Mouse (Mus musculus) megakaryocyte-erythroid progenitor cell, adult 5-6 weeks (primary cell): ENCODE results near the gene Slc7a6os. TPM values are rescaled to one million over a fixed set of nuclear protein-coding genes. Genes with fewer than 3 reads are reported as not detected.
A peak's percentile ranks its signal among the peaks of the same experiment; 100 is the strongest.

ENCODE experiments used
- ATAC-seq: replicated peaks from 2 replicates; pipeline ENCODE4 v1.8.0; 2016; ENCODE audit warnings: mild to moderate bottlenecking, inconsistent platforms; ENCODE audit not compliant: severe bottlenecking, poor library complexity, low FRiP score, low TSS enrichment
- total RNA-seq, 2 experiments: library from RNA; stranded (forward) in 1 of 2; stranded (reverse) in 1 of 2; fragments of 200-1000, 215-1000 nt in 1 of 2; fragments of >200 nt in 1 of 2; fragmentation: Nextera tagmentation in 1 of 2; gene quantifications; 2 replicates each; pipeline ENCODE4 v1.2.3; 2014 to 2017

Slc7a6os gene
- total RNA-seq, 2 experiments from 2014 or later = 47.9 to 58.1 TPM

GRCm38 (mm10) chr8:106185628-106186270 is 25.0 kb downstream of the Slc7a6os start:
- ATAC-seq = no peak

DNA sequence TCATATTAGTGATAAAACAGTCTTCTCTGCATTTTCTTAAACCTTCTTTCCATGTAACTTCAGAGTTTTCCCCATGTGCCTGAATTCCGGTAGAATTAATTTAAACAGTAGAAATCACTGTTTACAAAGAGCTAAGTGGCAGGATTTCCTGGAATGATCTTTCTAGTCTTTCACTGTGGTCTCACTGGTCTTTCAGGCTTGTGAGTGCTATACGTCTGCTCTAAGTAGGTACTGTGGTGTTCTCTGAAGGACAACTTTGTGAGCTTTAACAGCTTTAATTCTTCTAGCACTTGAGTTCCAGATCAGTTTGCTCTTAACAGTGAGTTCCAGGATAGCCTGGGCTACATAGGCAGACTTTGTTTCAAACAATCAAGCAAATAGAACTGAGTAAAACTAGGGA is 32.3 kb downstream of the Slc7a6os start:
- ATAC-seq = no peak

- no peak for ATAC-seq
Measured at GRCm38 (mm10) chr8:106177594-106177993, 33.1 kb downstream of the Slc7a6os start.

GRCm38 (mm10) chr8:106176891-106177290 is 33.8 kb downstream of the Slc7a6os start:
- ATAC-seq = no peak

GRCm38 (mm10) chr8:106173566-106173965 is 37.2 kb downstream of the Slc7a6os start:
- ATAC-seq = no peak

GRCm38 (mm10) chr8:106169934-106170480 is 40.7 kb downstream of the Slc7a6os start:
- ATAC-seq = no peak

DNA sequence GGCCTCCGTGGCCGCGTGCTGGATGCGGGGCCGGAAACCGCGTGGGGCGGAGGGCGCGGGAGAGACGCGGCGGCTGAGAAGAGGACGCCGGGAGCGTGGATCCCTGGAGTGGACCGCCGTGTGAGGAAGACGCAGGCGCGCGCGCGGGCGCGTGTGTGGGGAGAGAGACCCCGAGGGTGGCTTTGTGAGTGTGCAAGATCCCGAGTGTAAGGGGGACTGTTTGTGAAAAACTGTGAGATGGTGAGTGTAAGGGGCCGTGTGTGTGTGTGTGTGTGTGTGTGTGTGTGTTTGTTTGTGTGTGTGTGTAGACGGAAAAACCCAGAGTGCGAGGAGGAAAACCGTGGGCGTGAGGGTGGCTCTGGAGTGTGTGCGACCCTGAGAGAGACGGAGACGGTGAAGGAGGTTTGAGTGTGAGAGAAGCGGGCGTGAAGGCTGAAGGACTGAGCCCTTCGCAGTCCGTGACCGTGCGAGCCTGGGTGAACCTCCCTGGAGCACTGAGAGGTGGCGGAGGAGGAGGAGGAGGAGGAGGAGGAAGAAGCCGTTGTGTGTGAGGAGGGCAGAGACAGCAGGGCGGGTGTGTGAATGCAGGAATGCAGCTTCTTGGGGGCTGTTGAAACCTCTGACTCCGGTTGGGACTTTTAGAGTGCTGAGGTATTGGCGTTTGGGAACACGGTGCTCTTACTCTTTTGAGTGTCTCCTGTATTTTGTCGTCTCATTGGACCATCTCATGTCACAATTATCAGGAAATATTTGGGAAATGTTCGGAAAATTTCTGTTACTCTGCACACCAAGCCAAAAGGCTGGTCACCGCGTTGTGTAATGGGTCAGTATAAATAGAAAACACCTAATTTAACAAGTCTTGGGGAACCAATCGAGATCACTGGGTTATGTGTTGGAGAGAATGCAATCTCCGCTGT is 41.5 kb downstream of the Slc7a6os start:
- ATAC-seq = peak; percentile 28; the same call in 1 of the 2 replicates

GRCm38 (mm10) chr8:106168356-106169016 is 42.2 kb downstream of the Slc7a6os start, which contains the start of gene Slc7a6:
Slc7a6 (plus strand) TSS chr8:106168857.
- peak; percentile 68 for ATAC-seq

DNA sequence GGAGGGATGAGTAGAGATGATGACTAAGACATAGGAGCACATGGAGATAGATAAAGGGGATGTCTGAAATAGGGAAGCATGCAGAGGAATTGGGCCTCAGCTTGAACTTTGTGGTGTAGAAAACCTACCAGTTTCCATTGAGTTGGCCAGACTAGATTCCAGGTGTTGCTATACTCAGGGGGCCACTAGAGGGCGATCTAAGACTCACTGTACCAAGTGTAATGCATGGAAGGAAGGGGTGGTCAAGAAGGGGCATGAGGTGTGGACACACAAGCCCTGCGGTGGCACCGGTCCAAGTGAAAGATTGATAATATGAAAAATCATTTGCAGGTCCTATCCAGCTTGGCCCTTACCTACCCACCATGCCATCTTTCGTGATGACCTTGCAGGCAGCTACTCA is 45.3 kb downstream of the Slc7a6os start:
- 0 out of 2 replicates have a peak, but pooled peaks have one; percentile 42 for ATAC-seq

- ATAC-seq = no peak
Measured at GRCm38 (mm10) chr8:106163251-106163650, 47.5 kb downstream of the Slc7a6os start.

- no peak for ATAC-seq
Measured at GRCm38 (mm10) chr8:106159876-106160275, 50.9 kb downstream of the Slc7a6os start.

- no peak for ATAC-seq
Measured at GRCm38 (mm10) chr8:106158381-106158780, 52.4 kb downstream of the Slc7a6os start.

DNA sequence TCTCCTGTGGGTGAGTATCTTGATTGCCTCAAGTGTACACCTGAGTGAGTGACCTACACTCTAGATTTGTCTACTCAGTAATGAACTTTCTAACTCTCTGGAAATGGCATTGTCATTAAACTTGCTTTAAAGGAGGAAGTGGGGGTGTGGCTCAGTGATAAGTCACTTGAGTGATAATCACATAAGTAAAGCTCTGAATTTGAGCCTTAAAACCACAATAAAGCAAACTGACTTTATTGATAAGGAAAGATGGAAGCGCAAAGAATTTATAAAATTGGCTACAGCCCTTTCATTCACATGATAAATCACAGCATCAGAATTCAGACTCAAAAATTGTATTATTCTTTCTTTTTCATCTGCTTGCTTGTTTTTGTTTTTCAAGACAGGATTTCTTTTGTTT is 53.3 kb downstream of the Slc7a6os start:
- ATAC-seq = 0 out of 2 replicates have a peak, but pooled peaks have one; percentile 46

DNA sequence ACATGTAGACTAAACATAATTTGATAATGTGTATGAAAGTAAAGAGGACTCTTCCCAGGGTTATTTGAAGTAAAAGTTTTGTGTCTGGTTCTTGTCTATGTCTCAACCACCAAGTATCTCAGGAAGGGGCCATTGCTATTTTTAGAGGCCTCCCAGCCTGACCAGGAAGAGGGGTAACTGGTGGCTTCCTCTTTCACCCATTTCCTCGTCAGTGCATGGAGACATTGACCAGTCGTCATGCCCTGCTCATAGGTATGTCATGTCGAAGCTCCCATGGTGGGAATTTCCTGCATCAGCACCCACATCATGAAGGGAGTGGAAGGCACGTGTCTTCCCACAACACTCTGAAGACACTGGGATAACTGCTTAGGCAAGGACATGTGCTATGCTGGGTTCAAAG is 57.9 kb downstream of the Slc7a6os start:
- ATAC-seq = no peak

- ATAC-seq = no peak
Measured at GRCm38 (mm10) chr8:106151041-106151440, 59.7 kb downstream of the Slc7a6os start.

Other genes starting within 250 kb of the Slc7a6os start
- gene Slc12a4, start 244.8 kb downstream of the Slc7a6os start, total RNA-seq (2014; fragmentation: Nextera tagmentation) = 11.4 and 14.2 TPM in 2 replicates
- gene Slc12a4, start 244.8 kb downstream of the Slc7a6os start, total RNA-seq (2017) = 4.7 and 10.5 TPM in 2 replicates
- not detected in 2 replicates for gene Dpep3, start 231.5 kb downstream of the Slc7a6os start, total RNA-seq (2014; fragmentation: Nextera tagmentation)
- not detected in 2 replicates for gene Dpep3, start 231.5 kb downstream of the Slc7a6os start, total RNA-seq (2017)
- gene Dus2, start 219.6 kb downstream of the Slc7a6os start, total RNA-seq (2014; fragmentation: Nextera tagmentation) = 23.0 and 28.9 TPM in 2 replicates
- gene Dus2, start 219.6 kb downstream of the Slc7a6os start, total RNA-seq (2017) = 13.8 and 22.5 TPM in 2 replicates
- gene Dpep2nb, start 205.0 kb downstream of the Slc7a6os start, total RNA-seq (2014; fragmentation: Nextera tagmentation) = not detected in 2 replicates
- gene Dpep2nb, start 205.0 kb downstream of the Slc7a6os start, total RNA-seq (2017) = not detected in 2 replicates
- gene Ddx28, start 199.1 kb downstream of the Slc7a6os start, total RNA-seq (2014; fragmentation: Nextera tagmentation) = 11.6 and 18.3 TPM in 2 replicates
- 11.8 and 14.4 TPM in 2 replicates for gene Ddx28, start 199.1 kb downstream of the Slc7a6os start, total RNA-seq (2017)
- gene Nfatc3, start 152.1 kb downstream of the Slc7a6os start, total RNA-seq (2014; fragmentation: Nextera tagmentation) = 102 and 103 TPM in 2 replicates
- gene Nfatc3, start 152.1 kb downstream of the Slc7a6os start, total RNA-seq (2017) = 35.0 and 35.3 TPM in 2 replicates
- gene Esrp2, start 74.0 kb downstream of the Slc7a6os start, total RNA-seq (2014; fragmentation: Nextera tagmentation) = 0.68 and 1.4 TPM in 2 replicates
- gene Esrp2, start 74.0 kb downstream of the Slc7a6os start, total RNA-seq (2017) = not detected in 2 replicates
- gene Pla2g15, start 60.5 kb downstream of the Slc7a6os start, total RNA-seq (2014; fragmentation: Nextera tagmentation) = 2.7 and 3.2 TPM in 2 replicates
- 0.84 and 3.2 TPM in 2 replicates for gene Pla2g15, start 60.5 kb downstream of the Slc7a6os start, total RNA-seq (2017)
- 2.6 and 4.2 TPM in 2 replicates for gene Slc7a6, start 42.1 kb downstream of the Slc7a6os start, total RNA-seq (2014; fragmentation: Nextera tagmentation)
- 5.1 and 6.7 TPM in 2 replicates for gene Slc7a6, start 42.1 kb downstream of the Slc7a6os start, total RNA-seq (2017)
- gene Prmt7, start within 50 bp of the Slc7a6os start, total RNA-seq (2014; fragmentation: Nextera tagmentation) = 30.3 and 47.7 TPM in 2 replicates
- gene Prmt7, start within 50 bp of the Slc7a6os start, total RNA-seq (2017) = 55.0 and 60.4 TPM in 2 replicates
- gene Smpd3, start 127.1 kb upstream of the Slc7a6os start, total RNA-seq (2014; fragmentation: Nextera tagmentation) = 0.07 TPM in 1 of 2 replicates, not detected in the other
- not detected in 2 replicates for gene Smpd3, start 127.1 kb upstream of the Slc7a6os start, total RNA-seq (2017)
- 5.7 and 9.5 TPM in 2 replicates for gene Zfp90, start 204.4 kb upstream of the Slc7a6os start, total RNA-seq (2014; fragmentation: Nextera tagmentation)
- gene Zfp90, start 204.4 kb upstream of the Slc7a6os start, total RNA-seq (2017) = 5.3 and 9.1 TPM in 2 replicates